Mouse (Mus musculus): Measurements from ENCODE around the gene Rpl32.

Gene Rpl32

DNA sequence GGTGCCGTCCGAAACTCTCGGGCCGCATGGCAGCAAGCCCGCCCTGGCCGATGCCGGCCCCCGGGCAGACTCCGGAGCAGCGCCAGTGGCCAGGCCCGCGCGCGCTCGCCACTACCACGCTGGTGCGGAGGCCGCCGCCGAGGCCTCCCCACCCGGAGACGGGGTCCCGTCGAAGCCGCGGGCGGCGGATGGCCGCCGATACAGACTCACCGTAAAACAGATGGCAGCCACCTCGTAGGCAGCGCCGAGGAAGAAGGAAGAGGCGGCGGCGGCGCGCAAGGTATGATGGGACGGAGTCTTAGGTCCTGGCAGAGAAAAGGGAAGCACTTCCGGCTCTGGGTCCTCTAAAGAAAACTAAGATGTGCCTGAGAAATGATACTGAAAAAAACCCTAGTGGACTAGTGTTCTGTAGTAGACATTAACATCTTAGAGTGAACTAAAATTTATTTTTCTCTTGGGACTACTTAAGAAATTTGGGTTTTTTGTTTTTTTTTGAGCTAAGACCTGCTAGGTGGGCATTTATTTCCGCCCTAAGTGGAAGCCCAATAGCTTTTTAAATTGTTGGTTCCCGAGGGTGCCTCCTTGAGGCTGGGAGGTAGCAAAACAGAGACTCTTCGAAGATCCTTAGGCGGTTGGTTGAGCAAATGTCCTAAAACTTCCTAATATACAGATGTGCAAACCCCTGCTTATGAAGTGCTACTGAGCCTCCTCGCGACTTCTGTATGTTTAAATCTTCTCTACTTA is at the start of gene Rpl32:
Gene Rpl32, minus strand, starts transcription at position 260 of the 744 bp plus-strand sequence.
- DNase-seq (ENCODE audit: low spot score in 2 of 2) = peak; percentile 59 to 82

DNA sequence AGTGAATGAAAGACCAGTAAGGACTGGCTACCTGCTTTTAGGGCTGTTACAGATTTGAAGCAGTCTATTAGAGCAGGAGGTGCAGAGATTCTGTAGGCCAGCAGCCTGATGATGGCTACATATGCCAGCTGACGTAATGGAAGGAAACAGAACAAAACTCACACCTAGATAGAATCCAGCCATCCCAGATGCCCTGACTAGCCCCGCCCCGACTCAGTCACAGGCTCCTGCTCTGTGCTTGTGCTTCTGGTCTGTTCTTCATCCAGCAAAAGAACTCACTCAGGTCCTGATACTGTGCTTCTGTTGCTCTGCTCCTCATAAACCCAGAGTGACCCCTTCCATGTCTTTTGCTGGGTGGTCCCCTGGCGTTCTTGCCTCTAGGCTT is 47.8 kb upstream of the Rpl32 start:
- no peak for DNase-seq (ENCODE audit: low spot score in 2 of 2)

DNA sequence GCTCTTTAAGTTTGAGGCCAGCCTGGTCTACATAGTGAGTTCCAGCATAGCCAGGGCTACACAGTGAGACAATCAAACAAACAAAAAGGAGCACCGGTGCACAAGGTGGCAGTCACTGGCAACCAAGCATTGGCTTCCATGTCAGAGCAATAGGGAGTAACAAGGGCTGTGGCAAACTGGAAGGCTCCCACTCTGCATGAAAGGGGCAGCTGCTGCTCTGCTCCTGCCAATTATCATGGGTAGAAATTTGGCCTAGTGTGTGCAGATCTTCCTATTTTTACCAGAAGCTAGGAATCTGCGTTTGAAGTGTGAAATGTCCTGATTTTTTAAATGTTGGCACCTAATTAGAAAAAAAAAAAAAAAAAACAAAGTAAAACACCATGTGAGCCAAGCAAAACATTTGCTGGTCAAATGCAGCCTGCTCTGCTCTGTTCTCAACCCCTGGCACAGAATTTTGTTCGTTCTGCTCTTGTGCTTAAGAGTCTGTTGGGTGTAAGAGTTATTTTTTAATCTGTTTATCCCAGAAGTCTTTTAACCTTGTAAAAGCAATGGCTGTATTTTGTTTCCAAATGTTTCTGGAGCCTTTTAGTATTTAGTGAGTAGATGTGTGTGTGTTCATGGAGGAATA is 47.3 kb upstream of the Rpl32 start:
- DNase-seq (ENCODE audit: low spot score in 2 of 2) = no peak

DNA sequence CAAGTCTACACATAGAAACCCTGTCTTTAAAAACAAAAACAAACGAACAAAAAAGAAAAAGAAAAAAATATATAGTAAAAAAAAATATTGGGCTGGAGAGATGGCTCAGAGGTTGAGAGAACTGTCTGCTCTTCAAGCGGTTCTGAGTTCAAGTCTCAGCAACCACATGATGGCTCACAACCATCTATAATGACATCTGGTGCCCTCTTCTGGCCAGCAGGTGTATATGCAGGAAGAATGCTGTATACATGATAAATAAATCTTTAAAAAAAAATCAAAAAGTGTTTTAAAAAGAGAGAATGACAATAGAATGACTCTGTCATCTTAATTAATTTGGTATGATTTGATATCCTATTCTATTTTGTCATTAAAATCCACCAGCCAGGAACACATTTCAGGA is 45.9 kb upstream of the Rpl32 start:
- no peak for DNase-seq (ENCODE audit: low spot score in 2 of 2)

DNA sequence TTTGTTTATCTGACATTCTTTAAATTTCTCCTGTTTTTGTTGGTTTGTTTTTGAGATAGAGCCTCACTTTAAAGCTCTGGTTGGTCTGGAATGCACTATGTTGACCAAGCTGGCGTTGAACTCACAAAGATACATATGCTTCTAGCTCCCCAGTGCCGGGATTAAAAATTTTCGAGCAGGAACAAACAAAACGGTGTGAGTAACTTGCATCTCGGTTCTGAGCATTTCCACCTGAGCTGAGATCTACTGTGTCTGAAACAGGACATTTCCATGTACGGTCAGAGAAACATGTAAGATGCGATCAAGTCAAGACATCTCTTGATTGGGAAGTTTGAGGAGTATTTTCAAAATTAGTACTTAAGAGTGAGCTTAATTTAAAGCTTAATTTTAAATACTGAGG is 45.4 kb upstream of the Rpl32 start:
- no peak for DNase-seq (ENCODE audit: low spot score in 2 of 2)

DNA sequence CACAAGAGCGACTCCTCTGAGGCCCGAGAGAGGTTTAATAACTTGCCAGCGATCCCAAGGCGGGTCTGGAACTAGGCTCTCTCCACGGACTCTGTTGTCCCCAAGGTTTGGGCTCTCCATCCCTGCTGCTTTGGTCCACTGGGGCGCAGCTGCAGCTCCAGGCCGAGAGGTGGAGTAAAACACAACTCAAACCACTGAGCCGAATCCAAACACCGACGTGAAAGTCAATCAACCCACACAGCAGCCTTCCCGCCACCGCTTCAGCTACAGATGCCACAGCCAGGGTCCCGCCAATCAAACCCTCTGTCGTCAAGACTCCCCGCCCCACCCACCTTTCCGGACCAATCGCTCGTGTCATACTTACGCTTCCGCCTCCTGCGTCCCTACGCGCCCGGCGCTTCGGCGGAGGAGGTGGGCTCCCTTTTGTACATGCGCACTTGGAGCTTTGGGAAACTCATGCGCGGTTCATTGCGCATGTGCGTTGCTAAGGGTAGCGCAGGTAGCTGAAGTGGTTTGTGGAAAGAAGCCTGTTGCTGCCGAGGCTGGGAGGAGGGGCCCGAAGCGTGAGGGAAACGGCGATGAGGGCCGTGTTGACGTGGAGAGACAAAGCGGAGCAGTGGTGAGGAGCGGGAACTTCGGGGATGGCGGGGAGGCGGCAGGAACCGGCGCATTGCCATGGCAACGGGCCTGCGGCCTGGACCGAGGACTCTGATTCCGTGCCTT is 44.7 kb upstream of the Rpl32 start, which contains the start of the genes Mbd4 and Ift122:
Gene Mbd4, minus strand, starts transcription at position 281 of the 723 bp plus-strand sequence.
Gene Ift122, plus strand, starts transcription at position 380 of the 723 bp plus-strand sequence.
- peak; percentile 85 to 96 for DNase-seq (ENCODE audit: low spot score in 2 of 2)

DNA sequence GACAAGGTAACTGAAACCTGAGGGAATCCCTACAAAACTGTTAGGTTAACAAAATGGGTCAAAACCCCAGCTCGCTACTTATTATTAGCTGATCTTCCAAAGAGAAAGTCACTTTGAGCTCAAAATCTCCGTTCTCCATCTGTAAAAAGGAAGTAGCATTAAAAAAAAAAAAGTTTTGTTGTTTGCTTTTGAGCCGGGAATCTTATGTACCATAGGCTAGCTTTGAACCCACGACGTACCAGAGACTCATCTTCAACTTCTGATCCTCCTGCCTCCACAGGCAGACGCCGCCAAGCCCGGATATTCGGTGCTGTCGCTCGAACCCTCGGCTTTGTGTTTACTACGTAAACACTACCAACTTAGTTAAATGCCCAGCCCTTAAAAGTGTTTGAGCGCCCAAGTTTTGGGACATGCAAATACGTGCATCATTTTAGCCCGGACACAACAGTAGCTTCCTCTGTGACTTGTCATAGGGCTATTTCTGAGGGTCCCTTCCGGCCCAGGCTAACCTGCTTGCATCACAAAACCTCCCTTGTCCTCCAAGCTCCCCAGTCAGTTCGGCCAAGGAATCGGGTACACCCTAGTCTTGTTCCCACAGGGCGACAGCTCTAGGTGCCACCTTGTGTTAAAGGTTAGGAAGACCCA is 44.0 kb upstream of the Rpl32 start:
- no peak for DNase-seq (ENCODE audit: low spot score in 2 of 2)

DNA sequence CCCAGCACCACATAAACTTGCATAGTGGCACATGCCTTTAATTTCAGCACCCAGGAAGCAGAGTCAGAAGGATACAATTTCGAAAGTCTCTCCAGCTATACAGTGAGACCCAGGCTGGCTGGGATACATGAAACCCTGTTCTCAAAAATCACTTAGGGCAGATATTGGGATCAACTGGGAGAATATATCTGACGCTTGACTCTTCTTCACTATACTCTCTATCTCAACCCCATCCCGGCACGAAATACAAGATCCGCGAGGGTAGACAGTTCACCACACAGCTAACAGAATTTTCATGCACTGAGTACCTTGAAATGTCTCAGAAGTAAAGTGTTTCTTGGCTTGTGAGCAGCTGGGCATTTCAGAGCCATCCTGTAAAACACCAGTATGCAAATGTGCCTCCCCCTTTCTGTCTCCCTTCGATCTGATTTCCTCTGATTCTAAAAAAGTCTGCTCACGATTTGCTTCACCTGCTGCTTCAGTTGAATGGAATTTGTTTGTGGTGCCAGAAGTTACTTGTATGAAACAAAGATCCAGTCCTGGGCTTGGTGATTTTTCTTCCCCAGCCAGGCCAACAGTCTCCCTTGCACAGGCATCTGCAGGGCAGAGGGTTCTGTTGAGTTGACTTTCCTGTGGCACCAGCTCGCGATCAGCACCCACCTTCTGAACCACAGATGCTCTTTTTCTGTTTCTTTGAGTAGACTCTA is 40.2 kb upstream of the Rpl32 start:
- no peak for DNase-seq (ENCODE audit: low spot score in 2 of 2)

DNA sequence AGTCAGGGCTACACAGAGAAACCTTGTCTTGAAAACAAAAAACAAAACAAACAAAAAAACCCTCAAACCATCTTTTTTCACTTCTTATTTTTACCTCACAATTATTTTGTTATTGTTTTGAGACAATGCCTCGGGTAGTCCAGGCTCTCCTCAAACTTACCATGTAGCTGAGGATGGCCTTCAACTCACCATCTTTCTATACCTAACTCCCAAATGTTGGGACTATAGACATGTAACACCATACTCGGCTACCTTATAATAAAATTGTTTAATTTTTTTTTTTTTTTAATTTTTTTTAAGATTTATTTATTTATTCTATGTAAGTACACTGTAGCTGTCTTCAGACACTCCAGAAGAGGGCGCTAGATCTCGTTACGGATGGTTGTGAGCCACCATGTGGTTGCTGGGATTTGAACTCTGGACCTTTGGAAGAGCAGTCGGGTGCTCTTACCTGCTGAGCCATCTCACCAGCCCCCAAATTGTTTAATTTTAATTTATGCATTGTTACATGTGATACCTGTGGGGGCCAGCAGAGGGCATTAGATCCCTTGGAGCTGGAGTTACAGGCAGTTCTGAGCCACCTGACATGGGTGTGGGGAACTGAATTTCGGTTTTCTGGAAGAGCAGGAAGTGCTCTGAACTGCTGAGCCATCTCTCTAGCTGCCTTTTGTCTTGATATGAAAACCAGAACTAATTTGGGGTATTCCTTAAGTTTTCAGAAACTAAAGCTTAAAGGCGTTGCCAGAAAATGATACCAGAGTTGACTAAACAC is 38.3 kb upstream of the Rpl32 start:
- peak in 1 of 2 experiments; percentile 56 for DNase-seq (ENCODE audit: low spot score in 2 of 2)

DNA sequence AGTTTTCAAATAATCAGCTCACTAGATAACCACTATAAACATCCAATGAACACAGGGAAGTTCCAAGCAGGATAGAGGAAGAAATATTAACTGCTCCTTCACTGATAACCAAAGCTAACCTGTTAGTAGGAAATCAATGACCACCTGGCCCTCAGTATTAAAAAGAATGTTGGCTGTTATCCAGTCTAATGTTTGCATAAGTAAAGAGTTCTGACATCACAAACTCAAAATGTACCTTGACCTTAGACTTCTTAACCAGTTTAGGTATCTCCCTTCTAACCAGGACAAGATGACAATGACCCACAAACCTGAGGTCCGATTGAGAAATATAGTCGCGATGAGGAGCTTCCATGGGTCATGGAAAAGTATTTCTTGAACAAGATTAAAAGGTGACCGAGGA is 36.5 kb upstream of the Rpl32 start:
- no peak for DNase-seq (ENCODE audit: low spot score in 2 of 2)

DNA sequence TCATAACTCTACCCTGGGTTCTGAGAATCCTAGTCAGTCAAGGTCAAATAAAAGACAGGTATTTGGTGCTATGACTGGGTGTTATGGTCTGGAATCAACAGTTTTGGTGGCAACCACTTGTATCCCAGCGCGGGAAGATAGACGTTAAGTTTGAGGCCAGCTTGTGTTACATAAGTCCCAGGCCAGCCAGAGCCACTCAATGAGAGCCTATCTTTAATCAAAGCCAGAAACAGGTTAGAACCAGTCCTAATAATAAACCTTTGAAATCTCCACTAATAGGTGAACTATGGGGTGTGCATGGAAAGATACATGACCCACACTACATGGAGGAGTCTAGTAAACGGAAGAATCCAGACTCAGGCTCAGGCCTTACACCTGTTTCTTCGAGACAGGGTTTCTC is 30.2 kb upstream of the Rpl32 start:
- no peak for DNase-seq (ENCODE audit: low spot score in 2 of 2)

DNA sequence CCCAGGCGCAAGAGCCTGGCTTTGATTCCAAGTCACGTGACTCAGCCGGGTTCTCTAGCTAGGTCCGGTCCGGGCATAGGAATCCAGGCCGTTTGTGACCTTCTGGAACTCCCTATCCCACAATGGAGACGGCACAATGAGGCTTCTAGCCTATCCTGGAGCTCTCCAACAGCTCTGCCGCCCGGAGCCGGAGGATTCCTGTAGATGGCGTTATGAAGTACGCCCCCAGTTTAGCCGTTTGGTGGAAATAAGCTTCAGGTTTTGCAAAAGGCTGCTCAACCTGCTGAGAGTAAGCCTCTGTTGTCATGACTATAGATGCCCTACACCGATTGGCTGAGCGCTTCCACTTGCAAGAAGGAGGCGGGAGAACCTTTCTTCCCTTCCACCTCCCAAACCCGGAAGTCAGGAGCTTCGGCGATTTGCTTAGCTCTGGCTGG is 29.6 kb upstream of the Rpl32 start, which contains the start of gene Efcab12:
Gene Efcab12, minus strand, starts transcription at position 252 of the 437 bp plus-strand sequence.
- peak in 1 of 2 experiments; percentile 42 for DNase-seq (ENCODE audit: low spot score in 2 of 2)

DNA sequence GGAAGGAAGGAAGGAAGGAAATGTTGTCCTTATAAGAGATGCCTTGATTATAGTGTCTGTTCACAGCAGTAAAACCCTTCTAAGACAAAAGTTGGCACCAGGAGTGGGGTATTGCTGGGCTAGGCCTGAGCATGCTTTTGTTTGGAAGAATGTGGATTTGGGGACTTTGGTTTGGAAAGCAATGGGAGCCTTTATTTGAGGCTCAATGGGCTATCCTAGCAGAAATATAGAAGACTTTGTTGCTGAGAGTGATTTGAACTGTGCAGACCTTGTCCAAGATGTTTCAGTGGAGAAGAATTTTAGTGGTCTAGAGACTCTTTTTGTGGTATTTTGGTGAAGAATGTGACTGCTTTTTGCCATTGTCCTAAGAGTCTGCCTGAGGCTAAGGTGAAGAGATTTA is 25.3 kb upstream of the Rpl32 start:
- no peak for DNase-seq (ENCODE audit: low spot score in 2 of 2)

DNA sequence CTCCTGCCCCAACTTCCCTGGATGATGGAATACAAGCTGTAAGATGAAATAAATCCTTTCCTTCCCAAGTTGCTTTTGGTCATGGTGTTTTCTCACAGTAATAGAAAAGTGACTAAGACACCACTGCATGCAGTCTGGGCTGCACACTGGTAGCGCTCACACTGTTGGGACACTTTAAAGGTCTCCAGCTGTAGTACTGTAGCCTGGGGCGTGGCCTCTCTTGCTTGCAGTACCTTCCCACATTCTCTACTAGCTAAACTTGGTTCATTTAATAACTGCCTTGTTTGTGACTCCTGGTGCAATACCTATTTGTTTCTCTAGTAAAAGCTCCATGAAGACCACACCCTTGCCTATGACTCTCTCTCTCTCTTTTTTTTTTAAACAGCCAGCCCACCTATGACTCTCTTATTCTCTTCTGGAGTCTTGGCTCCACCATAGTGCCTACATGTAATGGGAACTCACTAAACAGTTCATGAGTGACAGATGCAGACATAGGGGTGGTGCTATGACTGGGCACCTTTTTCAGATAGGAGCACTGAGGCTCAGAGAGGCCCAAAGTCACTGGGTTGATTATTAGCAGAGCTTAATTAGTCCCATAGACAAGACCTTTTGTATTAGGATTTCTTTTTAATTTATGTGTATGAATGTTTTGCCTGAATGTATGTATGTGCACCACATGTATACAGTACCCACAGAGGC is 23.8 kb upstream of the Rpl32 start:
- DNase-seq (ENCODE audit: low spot score in 2 of 2) = no peak

DNA sequence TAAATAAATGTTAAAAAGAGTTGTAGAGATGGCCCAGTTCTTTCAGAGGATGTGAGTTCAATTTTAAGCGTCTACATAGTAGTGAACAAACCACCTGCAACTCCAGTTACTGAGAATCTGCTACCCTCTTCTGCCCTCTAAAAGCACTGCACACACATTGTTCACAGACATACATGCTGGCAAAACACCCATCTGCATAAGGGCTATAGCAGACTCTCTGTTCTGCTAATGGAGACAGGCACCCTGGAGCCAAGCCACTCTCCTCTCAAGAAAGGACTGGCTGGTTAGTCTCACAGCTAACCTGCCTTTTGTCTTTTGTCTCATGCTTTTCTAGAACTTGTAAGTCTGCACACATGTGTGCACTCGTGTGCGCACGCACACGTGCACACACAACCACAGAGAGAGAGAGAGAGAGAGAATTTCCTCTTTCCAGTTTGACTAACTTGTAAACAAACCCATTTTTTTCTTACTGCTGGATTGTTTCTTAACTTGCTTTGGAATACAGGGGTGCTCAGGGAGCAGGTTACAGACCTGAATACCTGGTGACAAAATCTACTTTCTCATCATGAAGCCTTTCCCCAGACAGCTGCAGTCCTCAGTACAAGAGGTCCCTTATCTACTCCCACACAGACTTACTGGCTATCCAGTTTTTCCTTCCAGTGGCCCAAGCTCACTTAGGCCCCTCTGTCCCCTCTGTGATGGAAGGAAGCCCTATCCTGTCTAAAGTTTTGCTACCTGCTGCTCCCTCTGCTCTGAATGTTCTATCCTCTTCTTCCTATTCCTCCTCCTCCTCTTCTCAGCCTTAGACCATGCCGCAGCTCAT is 22.4 kb upstream of the Rpl32 start:
- DNase-seq (ENCODE audit: low spot score in 2 of 2) = no peak

DNA sequence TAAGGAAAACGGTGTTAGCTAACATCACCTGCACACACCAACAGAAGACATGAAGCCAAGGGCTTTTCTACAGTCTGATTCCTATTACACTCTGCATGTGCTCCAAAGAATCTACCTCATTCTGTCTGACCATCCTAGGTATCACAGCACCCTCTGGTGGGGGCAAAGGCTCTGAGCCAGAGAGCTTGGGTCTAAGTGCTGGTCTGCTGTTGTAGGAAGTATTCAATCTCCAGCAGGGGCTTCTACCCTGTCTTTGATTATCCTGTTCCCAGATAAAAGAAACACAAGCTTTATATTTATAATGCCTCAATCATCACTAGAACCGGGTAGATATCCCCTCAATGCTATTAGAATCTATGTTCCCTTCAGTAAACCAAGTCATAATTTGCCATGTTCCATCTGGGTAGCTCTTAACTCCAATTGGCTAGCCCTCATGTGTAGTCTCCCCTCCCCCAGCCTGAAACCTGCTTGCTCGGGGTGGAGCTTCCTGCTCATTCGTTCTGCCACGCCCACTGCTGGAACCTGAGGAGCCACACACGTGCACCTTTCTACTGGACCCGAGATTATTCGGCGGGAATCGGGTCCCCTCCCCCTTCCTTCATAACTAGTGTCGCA is 15.4 kb upstream of the Rpl32 start:
- peak in 1 of 2 experiments; percentile 55 for DNase-seq (ENCODE audit: low spot score in 2 of 2)

DNA sequence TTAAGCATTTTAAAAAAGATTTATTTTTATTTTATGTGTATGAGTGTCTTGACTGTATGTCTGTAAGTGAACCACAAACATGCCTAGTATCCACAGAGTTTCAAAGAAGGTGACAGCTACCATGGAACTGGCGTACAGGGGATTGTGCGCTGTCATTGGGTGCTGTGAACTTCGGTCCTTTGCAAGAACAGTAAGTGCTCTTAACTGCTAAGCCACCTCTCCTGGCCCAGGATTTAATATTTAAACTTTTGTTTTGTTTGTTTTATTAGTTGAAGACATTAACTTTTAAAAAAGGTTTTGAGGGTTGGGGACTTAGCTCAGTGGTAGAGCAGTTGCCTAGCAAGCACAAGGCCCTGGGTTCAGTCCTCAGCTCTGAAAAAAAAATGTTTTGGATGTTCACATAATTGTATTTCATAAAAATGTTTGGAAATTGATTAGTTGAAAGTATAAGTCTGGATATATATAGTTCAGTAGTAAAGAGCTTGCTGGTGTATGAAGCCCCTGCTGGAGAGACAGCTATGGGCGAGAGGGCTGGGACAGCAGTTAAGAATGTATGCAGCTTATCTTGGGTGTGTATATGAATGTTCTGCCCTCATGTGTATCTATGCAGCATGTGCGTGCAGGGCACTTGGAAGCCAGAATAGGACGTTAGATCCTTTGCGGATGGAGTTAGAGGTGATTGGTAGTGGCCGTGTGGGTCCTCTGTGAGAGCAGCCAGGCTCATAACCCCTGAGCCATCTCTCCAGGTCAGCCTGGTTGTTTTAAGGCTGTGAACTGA is 12.9 kb upstream of the Rpl32 start:
- DNase-seq (ENCODE audit: low spot score in 2 of 2) = no peak

DNA sequence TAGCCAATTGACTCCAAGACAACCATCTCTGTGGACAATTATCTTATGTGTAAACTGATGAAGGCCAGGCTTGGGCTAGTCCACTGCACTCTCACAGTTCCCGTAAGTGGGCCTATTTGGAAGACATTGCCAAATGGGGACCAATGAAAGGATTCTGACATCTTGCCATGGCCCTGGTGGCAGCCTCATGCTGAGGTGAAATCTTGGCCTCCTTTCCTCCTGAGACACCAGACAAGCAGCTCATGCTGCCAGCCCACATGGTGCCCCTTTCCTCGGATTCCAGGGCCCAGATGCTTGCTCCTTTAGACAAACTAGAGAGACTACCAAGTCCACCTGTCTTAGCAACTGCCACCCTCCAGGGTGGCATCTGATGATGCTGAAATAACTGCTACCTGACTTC is 9.6 kb upstream of the Rpl32 start:
- no peak for DNase-seq (ENCODE audit: low spot score in 2 of 2)
